Mouse (Mus musculus) gastrocnemius, adult 2 months (tissue): ENCODE data around the gene Hcn4. TPM values are rescaled to one million over a fixed set of nuclear protein-coding genes. Genes with fewer than 3 reads are reported as not detected.

ENCODE experiments used
- DNase-seq: peaks from one replicate; pipeline ENCODE4 v3.0.0; 2022
- H3K27ac ChIP-seq: fragments of 200-600 bp; 2 replicates; pipeline ENCODE4 v1.8.1; 2022; ENCODE audit warnings: mild to moderate bottlenecking
- H3K4me3 ChIP-seq: fragments of 200-600 bp; 2 replicates; pipeline ENCODE4 v1.8.1; 2022; ENCODE audit warnings: mild to moderate bottlenecking, moderate library complexity
- CTCF ChIP-seq: fragments of 200-600 bp; IDR thresholded peaks from 2 replicates; pipeline ENCODE4 v1.8.1; 2022; ENCODE audit warnings: antibody characterized with exemption, mild to moderate bottlenecking, moderate library complexity
- intact Hi-C: fragments of 180-260 bp; cut with DNase I; formaldehyde crosslinking; loops from one replicate; pipeline ENCODE4 v1.15.1; 2025
- total RNA-seq, 2 experiments: library from RNA; stranded (reverse); gene quantifications; 2 replicates each; pipeline ENCODE4 v1.2.3; 2021

The Hcn4 gene
- total RNA-seq, 2 experiments from 2014 or later = 1.5 to 2.3 TPM

GRCm38 (mm10) chr9:58863826-58864225 is 40.6 kb downstream of the Hcn4 start:
- intact Hi-C loops = no loop called here
- DNase-seq = no peak
- Histone ChIP-seq H3K27ac (no peak overlapping the region), H3K4me3 (no peak overlapping the region)
- TF ChIP-seq CTCF = no peak

GRCm38 (mm10) chr9:58871141-58871540 is 47.9 kb downstream of the Hcn4 start:
- DNase-seq = no peak
- TF ChIP-seq CTCF = no peak
- no peak overlapping the region for H3K27ac ChIP-seq
- intact Hi-C loops = loop anchor here (5.0 to 10.0 kb wide), 3 partner anchors 96 to 326 kb away; no protein-coding TSS in a partner anchor
- H3K4me3 ChIP-seq = no peak overlapping the region

GRCm38 (mm10) chr9:58873541-58874324 is 50.5 kb downstream of the Hcn4 start:
- Histone ChIP-seq H3K27ac (no peak overlapping the region), H3K4me3 (no peak overlapping the region)
- DNase-seq = peak; percentile 65
- intact Hi-C loops = loop anchor here (2.0 to 10.0 kb wide), 4 partner anchors 99 to 329 kb away; no protein-coding TSS in a partner anchor
- TF ChIP-seq CTCF = peak; percentile 82

GRCm38 (mm10) chr9:58874354-58874753 is 51.1 kb downstream of the Hcn4 start:
- DNase-seq = no peak
- H3K27ac ChIP-seq = no peak overlapping the region
- intact Hi-C loops = loop anchor here (5.0 to 10.0 kb wide), 3 partner anchors 100 to 330 kb away; no protein-coding TSS in a partner anchor
- TF ChIP-seq CTCF = no peak
- H3K4me3 ChIP-seq = no peak overlapping the region

- DNase-seq = no peak
- Histone ChIP-seq H3K4me3 (no peak overlapping the region), H3K27ac (no peak overlapping the region)
- intact Hi-C loops = loop anchor here (10.0 kb wide), 2 partner anchors 101 to 331 kb away; no protein-coding TSS in a partner anchor
- no peak for TF ChIP-seq CTCF
These were observed 52.2 kb downstream of the Hcn4 start for GRCm38 (mm10) chr9:58875439-58875838.

GRCm38 (mm10) chr9:58876946-58877625 is 53.9 kb downstream of the Hcn4 start:
- intact Hi-C loops = loop anchor here (10.0 kb wide), 2 partner anchors 102 to 332 kb away; no protein-coding TSS in a partner anchor
- no peak for DNase-seq
- Histone ChIP-seq H3K4me3 (no peak overlapping the region), H3K27ac (no peak overlapping the region)
- TF ChIP-seq CTCF = no peak

- no peak for DNase-seq
These were observed 56.6 kb downstream of the Hcn4 start for GRCm38 (mm10) chr9:58879836-58880235.

GRCm38 (mm10) chr9:58882686-58883085 is 59.5 kb downstream of the Hcn4 start:
- H3K27ac ChIP-seq = no peak overlapping the region

More at GRCm38 (mm10) chr9:58879836-58880235, 56.6 kb downstream of the Hcn4 start:
- intact Hi-C loops = loop anchor here (10.0 kb wide), 2 partner anchors 105 to 335 kb away; no protein-coding TSS in a partner anchor
- no peak overlapping the region for H3K27ac ChIP-seq
- TF ChIP-seq CTCF = no peak
- no peak overlapping the region for H3K4me3 ChIP-seq

GRCm38 (mm10) chr9:58889782-58890448 is 66.7 kb downstream of the Hcn4 start:
- intact Hi-C loops = no loop called here
- no peak for DNase-seq
- no peak for TF ChIP-seq CTCF
- H3K27ac ChIP-seq = no peak overlapping the region
- no peak overlapping the region for H3K4me3 ChIP-seq

More at GRCm38 (mm10) chr9:58882686-58883085, 59.5 kb downstream of the Hcn4 start:
- no peak for TF ChIP-seq CTCF
- DNase-seq = no peak
- H3K4me3 ChIP-seq = no peak overlapping the region
- intact Hi-C loops = no loop called here

GRCm38 (mm10) chr9:58890893-58891292 is 67.7 kb downstream of the Hcn4 start:
- H3K27ac ChIP-seq = no peak overlapping the region
- DNase-seq = no peak

GRCm38 (mm10) chr9:58891840-58892640 is 68.8 kb downstream of the Hcn4 start:
- intact Hi-C loops = no loop called here
- TF ChIP-seq CTCF = no peak
- Histone ChIP-seq H3K4me3 (no peak overlapping the region), H3K27ac (no peak overlapping the region)
- no peak for DNase-seq

More at GRCm38 (mm10) chr9:58890893-58891292, 67.7 kb downstream of the Hcn4 start:
- no peak overlapping the region for H3K4me3 ChIP-seq
- intact Hi-C loops = no loop called here
- TF ChIP-seq CTCF = no peak

- Histone ChIP-seq H3K27ac (no peak overlapping the region), H3K4me3 (no peak overlapping the region)
- intact Hi-C loops = loop anchor here (10.0 kb wide), 1 partner anchor 685 kb away; no protein-coding TSS in a partner anchor
- no peak for DNase-seq
- TF ChIP-seq CTCF = no peak
These were observed 76.4 kb downstream of the Hcn4 start for GRCm38 (mm10) chr9:58899602-58900001.
